Mouse (Mus musculus): ENCODE results near the gene Vmn2r95.
"Not testable (repeated sequence)": the region's sequence is repeated elsewhere in the genome, so short reads cannot be mapped to it uniquely, and the experiment has no call there.

The Vmn2r95 gene

GRCm38 (mm10) chr17:18423778-18424177 lies at the start of gene Vmn2r95:
Gene Vmn2r95, plus strand, starts transcription at chr17:18424078.
- no peak for DNase-seq (ENCODE audit: low spot score)

GRCm38 (mm10) chr17:18455619-18456140 lies 31.8 kb downstream of the Vmn2r95 start:
- no peak for DNase-seq (ENCODE audit: low spot score)

DNA sequence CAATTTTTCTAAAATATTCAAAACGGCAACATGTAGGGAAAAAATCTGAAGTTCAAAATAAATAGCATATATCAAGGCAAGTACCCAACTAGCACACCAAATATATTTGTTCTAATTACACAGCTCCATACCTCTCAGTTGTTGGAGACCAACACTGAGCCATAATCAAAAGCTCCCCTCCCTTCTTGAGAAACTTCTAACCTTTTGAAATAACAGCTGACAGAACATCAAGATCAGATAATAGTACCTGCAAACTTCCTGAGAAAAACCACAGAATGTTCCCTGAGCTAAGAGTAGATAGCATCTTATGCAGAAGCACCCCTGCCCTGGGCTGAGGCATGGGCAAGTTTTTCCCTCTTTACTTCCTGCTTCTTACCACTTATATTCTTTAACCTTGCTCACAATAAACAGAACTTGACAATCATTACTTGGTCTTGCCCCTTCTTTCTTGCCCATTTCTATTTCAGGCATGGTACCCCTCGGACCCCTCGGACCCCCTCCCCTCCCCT lies 34.3 kb downstream of the Vmn2r95 start:
- DNase-seq (ENCODE audit: low spot score), result not testable (repeated sequence)

GRCm38 (mm10) chr17:18462695-18463094 lies 38.8 kb downstream of the Vmn2r95 start:
- DNase-seq (ENCODE audit: low spot score), result no peak

GRCm38 (mm10) chr17:18479885-18480284 lies 56.0 kb downstream of the Vmn2r95 start:
- DNase-seq (ENCODE audit: low spot score), result no peak

Measured in testis, postnatal 10 days (tissue).